Mouse (Mus musculus) erythroblast, embryonic 14.5 days (primary cell): ENCODE data around the gene Etv3.

Experiments
- GATA1 ChIP-seq: IDR thresholded peaks from 2 replicates; pipeline ENCODE4 v1.6.1; 2012; ENCODE audit warnings: low read length, inconsistent platforms, mixed read lengths
- TAL1 ChIP-seq: IDR thresholded peaks from 3 replicates; pipeline ENCODE4 v1.6.1; 2012; ENCODE audit warnings: low read length, inconsistent platforms, mixed read lengths

GRCm38 (mm10) chr3:87502771-87503170 lies 22.4 kb upstream of the Etv3 start:
- TF ChIP-seq GATA1, result no peak
- TF ChIP-seq TAL1, result no peak
